Mouse (Mus musculus): Measurements from ENCODE around the gene Git2. TPM values are rescaled to one million over a fixed set of nuclear protein-coding genes. Genes with fewer than 3 reads are reported as not detected.

Git2 gene
- polyA plus RNA-seq, 1 experiment from 2014 or later: 49.8 TPM

GRCm38 (mm10) chr5:114807063-114807462, 31.7 kb upstream of the Git2 start:
- Histone ChIP-seq H3K9ac (replicated peaks) (no peak overlapping the region), H3K36me3 (peaks cover 80% of the 10 kb centered on the region), H3K4me2 (replicated peaks) (no peak overlapping the region), H3K4me1 (replicated peaks) (peaks cover 34% of the 10 kb centered on the region), H3K27me3 (no peaks in the 10 kb centered on the region), H3K4me3 (replicated peaks) (no peak overlapping the region), H3K9me3 (no peaks in the 10 kb centered on the region), H3K27ac (peak overlapping the region; percentile 54; the same call in 1 of the 2 replicates)
- WGBS: 42% methylated on average over 9 of the region's 9 CpGs
- peak; percentile 25; the same call in 1 of the 2 replicates for ATAC-seq

- no peak overlapping the region for H3K27ac ChIP-seq
- no peak overlapping the region for H3K9ac ChIP-seq (replicated peaks)
- no peak overlapping the region for H3K4me3 ChIP-seq (replicated peaks)
- no peak overlapping the region for H3K4me2 ChIP-seq (replicated peaks)
- peaks cover 30% of the 10 kb centered on the region for H3K4me1 ChIP-seq (replicated peaks)
- H3K9me3 ChIP-seq: no peaks in the 10 kb centered on the region
- 89% methylated on average over 8 of the region's 8 CpGs for WGBS
- H3K36me3 ChIP-seq: peaks cover 84% of the 10 kb centered on the region
- no peak for ATAC-seq
- no peaks in the 10 kb centered on the region for H3K27me3 ChIP-seq
Measured at GRCm38 (mm10) chr5:114806636-114807035, 31.3 kb upstream of the Git2 start.

- H3K4me2 ChIP-seq (replicated peaks): no peak overlapping the region
- no peaks in the 10 kb centered on the region for H3K9me3 ChIP-seq
- no peak overlapping the region for H3K4me3 ChIP-seq (replicated peaks)
- H3K36me3 ChIP-seq: peaks cover 93% of the 10 kb centered on the region
- WGBS: 75% methylated on average over 15 of the region's 15 CpGs
- no peak overlapping the region for H3K9ac ChIP-seq (replicated peaks)
- H3K27ac ChIP-seq: no peak overlapping the region
- H3K27me3 ChIP-seq: no peaks in the 10 kb centered on the region
- ATAC-seq: no peak
- peaks cover 22% of the 10 kb centered on the region for H3K4me1 ChIP-seq (replicated peaks)
Measured at GRCm38 (mm10) chr5:114805436-114806350, 30.4 kb upstream of the Git2 start.

- Histone ChIP-seq H3K9me3 (no peaks in the 10 kb centered on the region), H3K4me3 (replicated peaks) (no peak overlapping the region), H3K9ac (replicated peaks) (no peak overlapping the region), H3K4me2 (replicated peaks) (no peak overlapping the region), H3K36me3 (peaks cover 95% of the 10 kb centered on the region), H3K27me3 (no peaks in the 10 kb centered on the region), H3K4me1 (replicated peaks) (peaks cover 21% of the 10 kb centered on the region), H3K27ac (peak overlapping the region; percentile 17)
- ATAC-seq: no peak
- WGBS: 19% methylated on average over 3 of the region's 3 CpGs
Measured at GRCm38 (mm10) chr5:114804958-114805357, 29.6 kb upstream of the Git2 start.

- Histone ChIP-seq H3K27me3 (no peaks in the 10 kb centered on the region), H3K9me3 (no peaks in the 10 kb centered on the region), H3K4me3 (replicated peaks) (no peak overlapping the region), H3K4me2 (replicated peaks) (no peak overlapping the region), H3K27ac (peak overlapping the region; percentile 17; the same call in 1 of the 2 replicates), H3K9ac (replicated peaks) (no peak overlapping the region), H3K4me1 (replicated peaks) (peaks cover 17% of the 10 kb centered on the region), H3K36me3 (peaks cover 96% of the 10 kb centered on the region)
- no peak for ATAC-seq
- WGBS: 84% methylated on average over 13 of the region's 13 CpGs
Measured at GRCm38 (mm10) chr5:114804335-114804734, 29.0 kb upstream of the Git2 start.

GRCm38 (mm10) chr5:114803231-114803630, 27.9 kb upstream of the Git2 start:
- Histone ChIP-seq H3K4me2 (replicated peaks) (no peak overlapping the region), H3K4me3 (replicated peaks) (no peak overlapping the region), H3K9ac (replicated peaks) (no peak overlapping the region), H3K4me1 (replicated peaks) (peaks cover 17% of the 10 kb centered on the region), H3K27ac (no peak overlapping the region), H3K27me3 (no peaks in the 10 kb centered on the region), H3K9me3 (no peaks in the 10 kb centered on the region), H3K36me3 (peaks cover 97% of the 10 kb centered on the region)
- no peak for ATAC-seq
- WGBS: 90% methylated on average over 13 of the region's 13 CpGs

- WGBS: 83% methylated on average over 6 of the region's 6 CpGs
- no peak overlapping the region for H3K9ac ChIP-seq (replicated peaks)
- peaks cover 93% of the 10 kb centered on the region for H3K36me3 ChIP-seq
Measured at GRCm38 (mm10) chr5:114801841-114802240, 26.5 kb upstream of the Git2 start.

GRCm38 (mm10) chr5:114801049-114801448, 25.7 kb upstream of the Git2 start:
- H3K27ac ChIP-seq: no peak overlapping the region
- WGBS: 14% methylated on average over 8 of the region's 8 CpGs
- H3K4me3 ChIP-seq (replicated peaks): no peak overlapping the region
- peaks cover 26% of the 10 kb centered on the region for H3K4me1 ChIP-seq (replicated peaks)
- H3K4me2 ChIP-seq (replicated peaks): no peak overlapping the region
- H3K9me3 ChIP-seq: no peaks in the 10 kb centered on the region
- no peak for ATAC-seq
- peaks cover 85% of the 10 kb centered on the region for H3K36me3 ChIP-seq
- no peaks in the 10 kb centered on the region for H3K27me3 ChIP-seq
- no peak overlapping the region for H3K9ac ChIP-seq (replicated peaks)

More at GRCm38 (mm10) chr5:114801841-114802240, 26.5 kb upstream of the Git2 start:
- Histone ChIP-seq H3K27ac (no peak overlapping the region), H3K9me3 (no peaks in the 10 kb centered on the region), H3K4me1 (replicated peaks) (peaks cover 18% of the 10 kb centered on the region), H3K4me3 (replicated peaks) (no peak overlapping the region), H3K27me3 (no peaks in the 10 kb centered on the region), H3K4me2 (replicated peaks) (no peak overlapping the region)
- ATAC-seq: no peak

- Histone ChIP-seq H3K36me3 (peaks cover 75% of the 10 kb centered on the region), H3K9me3 (no peaks in the 10 kb centered on the region), H3K4me2 (replicated peaks) (no peak overlapping the region), H3K4me1 (replicated peaks) (peaks cover 31% of the 10 kb centered on the region), H3K9ac (replicated peaks) (no peak overlapping the region), H3K27ac (no peak overlapping the region), H3K27me3 (no peaks in the 10 kb centered on the region), H3K4me3 (replicated peaks) (no peak overlapping the region)
- 90% methylated on average over 11 of the region's 11 CpGs for WGBS
- ATAC-seq: no peak
Measured at GRCm38 (mm10) chr5:114799848-114800247, 24.5 kb upstream of the Git2 start.

GRCm38 (mm10) chr5:114797253-114797652, 21.9 kb upstream of the Git2 start:
- peaks cover 69% of the 10 kb centered on the region for H3K36me3 ChIP-seq
- 92% methylated on average over 8 of the region's 8 CpGs for WGBS

GRCm38 (mm10) chr5:114796299-114797012, 21.1 kb upstream of the Git2 start:
- H3K27ac ChIP-seq: peak overlapping the region; percentile 80

More at GRCm38 (mm10) chr5:114797253-114797652, 21.9 kb upstream of the Git2 start:
- no peak for ATAC-seq
- Histone ChIP-seq H3K27ac (no peak overlapping the region), H3K27me3 (no peaks in the 10 kb centered on the region), H3K4me2 (replicated peaks) (no peak overlapping the region), H3K9me3 (no peaks in the 10 kb centered on the region), H3K4me1 (replicated peaks) (peaks cover 35% of the 10 kb centered on the region), H3K4me3 (replicated peaks) (no peak overlapping the region), H3K9ac (replicated peaks) (0 out of 2 replicates have a peak overlapping the region, but pooled peaks have one; percentile 2)

GRCm38 (mm10) chr5:114795653-114796052, 20.3 kb upstream of the Git2 start:
- no peak for ATAC-seq
- H3K27me3 ChIP-seq: no peaks in the 10 kb centered on the region
- 46% methylated on average over 9 of the region's 9 CpGs for WGBS
- H3K9ac ChIP-seq (replicated peaks): no peak overlapping the region
- peaks cover 33% of the 10 kb centered on the region for H3K4me1 ChIP-seq (replicated peaks)
- H3K36me3 ChIP-seq: peaks cover 69% of the 10 kb centered on the region
- H3K4me2 ChIP-seq (replicated peaks): no peak overlapping the region
- no peaks in the 10 kb centered on the region for H3K9me3 ChIP-seq
- H3K27ac ChIP-seq: no peak overlapping the region
- H3K4me3 ChIP-seq (replicated peaks): no peak overlapping the region

More at GRCm38 (mm10) chr5:114796299-114797012, 21.1 kb upstream of the Git2 start:
- Histone ChIP-seq H3K27me3 (no peaks in the 10 kb centered on the region), H3K4me1 (replicated peaks) (peaks cover 35% of the 10 kb centered on the region), H3K4me3 (replicated peaks) (peak overlapping the region; percentile 38), H3K9ac (replicated peaks) (peak overlapping the region; percentile 60), H3K4me2 (replicated peaks) (peak overlapping the region; percentile 67), H3K36me3 (peaks cover 69% of the 10 kb centered on the region), H3K9me3 (no peaks in the 10 kb centered on the region)
- peak; percentile 83 for ATAC-seq
- 5% methylated on average over 40 of the region's 40 CpGs for WGBS
